Mouse (Mus musculus) embryonic fibroblast, embryonic 13.5 days (primary cell): ENCODE data around the gene Ppm1b.

Experiments
- CTCF ChIP-seq: IDR thresholded peaks from 2 replicates; pipeline ENCODE4 v1.5.1; 2011; ENCODE audit warnings: mild to moderate bottlenecking, control low read depth, low read length, moderate library complexity, borderline replicate concordance; ENCODE audit not compliant: insufficient read depth
- POLR2A ChIP-seq: IDR thresholded peaks from 2 replicates; pipeline ENCODE4 v1.6.1; 2011; ENCODE audit warnings: low read depth, mild to moderate bottlenecking, control low read depth, low read length, moderate library complexity

- TF ChIP-seq CTCF (no peak), POLR2A (no peak)
Observed at GRCm38 (mm10) chr17:84936809-84937208, 19.7 kb upstream of the Ppm1b start.
